Mouse (Mus musculus) hindbrain, embryonic 16.5 days (tissue): ENCODE results near the gene Mindy2. TPM values are rescaled to one million over a fixed set of nuclear protein-coding genes. Genes with fewer than 3 reads are reported as not detected.

Experiments
- ATAC-seq: fragments of 200-750 bp; cut with Nextera tagmentation; 2 replicates; pipeline ENCODE4 v1.8.0; 2017; ENCODE audit warnings: moderate TSS enrichment, moderate library complexity
- H3K27ac ChIP-seq: fragments of 300-500 bp; sonication (generic); 2 replicates; pipeline ENCODE4 v1.5.1; 2014; ENCODE audit warnings: low read depth, mild to moderate bottlenecking, control low read depth, low read length, moderate library complexity
- H3K27me3 ChIP-seq: fragments of 300-500 bp; sonication (generic); replicated peaks from 2 replicates; pipeline ENCODE4 v1.6.1; 2014; ENCODE audit warnings: low read length; ENCODE audit not compliant: control insufficient read depth, insufficient read depth
- H3K36me3 ChIP-seq: fragments of 300-500 bp; sonication (generic); 2 replicates; pipeline ENCODE4 v1.6.1; 2014; ENCODE audit warnings: mild to moderate bottlenecking, low read length, moderate library complexity, mixed read lengths; ENCODE audit not compliant: control insufficient read depth, insufficient read depth
- H3K4me1 ChIP-seq: fragments of 300-500 bp; sonication (generic); 2 replicates; pipeline ENCODE4 v1.6.1; 2014; ENCODE audit warnings: low read depth, low read length; ENCODE audit not compliant: control insufficient read depth, insufficient read depth
- H3K4me2 ChIP-seq: fragments of 300-500 bp; sonication (generic); 2 replicates; pipeline ENCODE4 v1.6.1; 2014; ENCODE audit warnings: mild to moderate bottlenecking, low read length, control low read depth, moderate library complexity
- H3K4me3 ChIP-seq: fragments of 300-500 bp; sonication (generic); 2 replicates; pipeline ENCODE4 v1.5.1; 2014; ENCODE audit warnings: mild to moderate bottlenecking, low read length, control low read depth, moderate library complexity
- H3K9ac ChIP-seq: fragments of 300-500 bp; sonication (generic); 2 replicates; pipeline ENCODE4 v1.6.1; 2014; ENCODE audit warnings: low read depth, mild to moderate bottlenecking, control low read depth, low read length, moderate library complexity
- H3K9me3 ChIP-seq: fragments of 300-500 bp; sonication (generic); 2 replicates; pipeline ENCODE4 v1.6.1; 2014; ENCODE audit warnings: mild to moderate bottlenecking, low read length, moderate library complexity; ENCODE audit not compliant: control insufficient read depth
- WGBS: fragments of 180-500 bp; shearing (Covaris S2); extraction: QIAGEN DNeasy Blood & Tissue Kit; methylation state at CpG from one replicate; pipeline ENCODE4 v1.1.7; 2014; 5-methylcytosine and 5-hydroxymethylcytosine counted together
- polyA plus RNA-seq: library from polyadenylated mRNA; unstranded; fragments of >200 nt; fragmentation: Nextera tagmentation; extraction: Ambion mirVana; gene quantifications from 2 replicates; pipeline ENCODE4 v1.2.1, GENCODE M21; 2015

Gene Mindy2
- polyA plus RNA-seq, 1 experiment from 2014 or later = 22.2 TPM

GRCm38 (mm10) chr9:70688301-70688968 lies 31.5 kb upstream of the Mindy2 start:
- 90% methylated on average over 2 of the region's 2 CpGs for WGBS

DNA sequence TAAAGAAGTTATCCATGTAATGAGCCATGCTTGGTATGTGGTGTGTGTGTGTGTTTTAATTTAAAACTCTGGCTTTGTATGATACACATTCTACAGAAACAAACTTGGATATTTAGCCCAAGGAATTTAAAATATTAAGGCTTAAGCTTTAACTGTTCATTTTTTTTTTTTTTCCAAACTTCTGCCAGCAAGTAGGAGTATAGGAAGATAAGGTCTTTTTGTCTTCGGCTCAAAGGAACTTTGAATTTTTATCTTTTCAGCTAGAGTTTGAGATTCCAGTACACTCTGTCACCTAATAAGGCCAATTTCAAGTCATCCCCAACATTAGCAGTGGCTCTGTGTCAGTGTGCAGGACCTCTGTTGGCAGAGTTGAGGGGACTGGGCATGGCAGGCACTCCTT lies 25.2 kb upstream of the Mindy2 start:
- Histone ChIP-seq H3K27me3 (no peaks in the 10 kb centered on the region), H3K4me1 (peaks cover 10% of the 10 kb centered on the region), H3K4me3 (no peak overlapping the region), H3K27ac (no peak overlapping the region), H3K9me3 (no peaks in the 10 kb centered on the region), H3K4me2 (no peak overlapping the region), H3K9ac (no peak overlapping the region), H3K36me3 (no peaks in the 10 kb centered on the region)
- no peak for ATAC-seq
- WGBS = 84% methylated on average over 1 of the region's 1 CpGs

More at GRCm38 (mm10) chr9:70688301-70688968, 31.5 kb upstream of the Mindy2 start:
- Histone ChIP-seq H3K9me3 (no peaks in the 10 kb centered on the region), H3K4me1 (no peaks in the 10 kb centered on the region), H3K27ac (no peak overlapping the region), H3K36me3 (no peaks in the 10 kb centered on the region), H3K4me2 (no peak overlapping the region), H3K27me3 (no peaks in the 10 kb centered on the region), H3K9ac (no peak overlapping the region), H3K4me3 (no peak overlapping the region)
- ATAC-seq = no peak

DNA sequence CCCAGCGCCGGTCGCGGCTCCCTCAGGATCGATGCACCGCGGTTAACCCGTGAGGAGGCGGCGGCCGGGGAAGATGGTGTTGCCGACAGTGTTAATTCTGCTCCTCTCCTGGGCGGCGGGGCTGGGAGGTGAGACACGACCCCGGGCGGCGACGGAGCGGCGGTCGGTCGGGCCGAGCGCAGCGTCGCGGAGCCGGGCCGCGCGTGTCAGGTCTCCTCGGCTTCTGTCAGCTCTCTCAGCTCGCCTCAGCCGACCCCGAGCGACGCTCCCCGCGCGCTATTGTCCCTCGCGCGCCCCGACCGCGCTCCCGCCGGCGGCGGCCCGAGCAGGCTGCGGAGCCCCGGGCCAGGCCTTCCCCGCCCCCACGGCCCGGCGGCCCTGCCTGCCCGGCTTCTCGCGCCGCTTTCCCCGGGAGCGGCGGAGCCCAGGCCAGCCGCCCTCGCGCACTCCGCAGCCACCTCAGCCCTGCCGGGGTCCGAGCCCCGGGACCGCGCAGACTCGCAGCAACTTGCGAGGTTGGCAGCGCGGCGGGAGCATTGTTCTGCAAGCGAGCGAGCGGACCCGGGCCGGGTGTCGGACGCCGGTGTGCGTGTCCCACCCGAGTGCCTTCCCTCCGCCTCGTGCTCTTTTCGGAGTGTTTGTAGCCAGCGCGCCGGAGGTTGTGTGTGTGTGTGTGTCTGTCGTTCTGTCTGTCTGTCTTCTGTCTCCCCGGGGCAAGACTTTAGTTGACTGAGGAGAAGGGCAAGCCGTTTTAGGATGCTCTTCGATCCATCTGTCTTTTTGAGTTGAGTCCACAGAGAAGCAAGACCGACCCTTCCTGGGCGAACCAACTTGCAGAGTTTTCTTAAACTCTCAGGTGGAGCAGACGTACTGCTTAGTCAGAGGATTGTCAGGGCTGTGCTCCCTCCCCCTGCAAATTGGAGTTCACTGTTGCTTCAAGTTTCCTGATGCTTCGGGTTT lies 22.4 kb upstream of the Mindy2 start:
- H3K27ac ChIP-seq = peak overlapping the region; percentile 98
- H3K9ac ChIP-seq = peak overlapping the region; percentile 93
- H3K4me3 ChIP-seq = peak overlapping the region; percentile 98
- under 1% methylated on average over 82 of the region's 103 CpGs for WGBS
- peak overlapping the region; percentile 71 for H3K4me2 ChIP-seq
- no peaks in the 10 kb centered on the region for H3K27me3 ChIP-seq
- no peaks in the 10 kb centered on the region for H3K36me3 ChIP-seq
- no peak; the same call in 1 of the 2 replicates for ATAC-seq
- H3K9me3 ChIP-seq = no peaks in the 10 kb centered on the region; the same call in 1 of the 2 replicates
- peaks cover 10% of the 10 kb centered on the region for H3K4me1 ChIP-seq

DNA sequence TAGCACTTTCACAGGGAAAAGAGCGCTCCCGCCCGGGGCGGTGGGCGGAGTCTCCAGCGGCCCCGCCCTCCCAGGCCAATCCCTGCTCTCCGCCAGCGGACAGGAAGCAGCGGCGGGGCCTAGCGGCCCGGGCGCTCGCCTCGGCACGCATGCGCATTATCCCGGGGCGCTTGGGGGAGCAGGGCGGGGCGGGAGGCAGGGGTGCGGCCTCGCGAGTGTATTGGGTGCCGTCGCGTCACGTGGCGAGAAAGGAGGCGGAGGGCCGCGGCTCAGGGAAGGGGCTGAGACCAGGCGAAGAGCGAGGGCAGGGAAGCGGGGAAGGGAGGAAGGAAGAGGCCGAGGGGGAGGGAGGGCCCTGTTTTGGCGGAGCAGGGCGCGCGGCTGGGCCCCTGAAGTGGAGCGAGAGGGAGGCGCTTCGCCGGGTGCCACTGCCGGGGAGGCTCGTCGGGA lies 21.7 kb upstream of the Mindy2 start, which contains the start of gene Adam10:
Gene Adam10, plus strand, starts transcription at position 316 of the 450 bp plus-strand sequence.
- Histone ChIP-seq H3K9ac (peak within 1 kb of the TSS; percentile 93), H3K9me3 (no peaks in the 10 kb centered on the region; the same call in 1 of the 2 replicates), H3K4me2 (peak within 1 kb of the TSS; percentile 71), H3K4me3 (peak within 1 kb of the TSS; percentile 98), H3K4me1 (peaks cover 10% of the 10 kb centered on the region), H3K27ac (peak within 1 kb of the TSS; percentile 98), H3K27me3 (no peaks in the 10 kb centered on the region), H3K36me3 (no peaks in the 10 kb centered on the region)
- WGBS = under 1% methylated on average over 46 of the region's 48 CpGs
- peak; percentile 99 for ATAC-seq

- WGBS = 92% methylated on average over 5 of the region's 5 CpGs
- Histone ChIP-seq H3K9me3 (no peaks in the 10 kb centered on the region; the same call in 1 of the 2 replicates), H3K27me3 (no peaks in the 10 kb centered on the region), H3K4me1 (peaks cover 3% of the 10 kb centered on the region), H3K4me3 (no peak overlapping the region), H3K36me3 (no peaks in the 10 kb centered on the region), H3K9ac (no peak overlapping the region), H3K27ac (no peak overlapping the region), H3K4me2 (no peak overlapping the region)
- ATAC-seq = no peak
Observed at GRCm38 (mm10) chr9:70675961-70676360, 19.0 kb upstream of the Mindy2 start.

DNA sequence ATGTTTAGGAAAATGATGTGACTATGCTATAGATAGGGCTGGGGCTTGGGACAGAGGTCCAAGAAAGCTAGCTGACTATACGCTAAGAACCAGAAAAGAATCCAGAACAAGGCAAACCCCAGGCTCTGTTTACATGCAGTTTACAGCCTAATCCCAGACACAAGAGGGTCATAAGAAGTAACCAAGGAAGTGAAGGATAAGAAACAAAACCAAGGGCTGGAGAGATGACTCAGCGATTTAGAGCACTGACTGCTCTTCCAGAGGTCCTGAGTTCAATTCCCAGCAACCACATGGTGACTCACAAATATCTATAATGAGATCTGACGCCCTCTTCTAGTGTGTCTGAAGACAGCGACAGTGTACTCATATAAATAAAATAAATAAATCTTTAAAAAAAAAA lies 18.1 kb upstream of the Mindy2 start:
- Histone ChIP-seq H3K27me3 (no peaks in the 10 kb centered on the region), H3K9me3 (no peaks in the 10 kb centered on the region; the same call in 1 of the 2 replicates), H3K4me2 (no peak overlapping the region), H3K36me3 (no peaks in the 10 kb centered on the region), H3K4me3 (no peak overlapping the region), H3K27ac (no peak overlapping the region), H3K9ac (no peak overlapping the region), H3K4me1 (no peaks in the 10 kb centered on the region)
- 79% methylated on average over 4 of the region's 4 CpGs for WGBS
- no peak for ATAC-seq

DNA sequence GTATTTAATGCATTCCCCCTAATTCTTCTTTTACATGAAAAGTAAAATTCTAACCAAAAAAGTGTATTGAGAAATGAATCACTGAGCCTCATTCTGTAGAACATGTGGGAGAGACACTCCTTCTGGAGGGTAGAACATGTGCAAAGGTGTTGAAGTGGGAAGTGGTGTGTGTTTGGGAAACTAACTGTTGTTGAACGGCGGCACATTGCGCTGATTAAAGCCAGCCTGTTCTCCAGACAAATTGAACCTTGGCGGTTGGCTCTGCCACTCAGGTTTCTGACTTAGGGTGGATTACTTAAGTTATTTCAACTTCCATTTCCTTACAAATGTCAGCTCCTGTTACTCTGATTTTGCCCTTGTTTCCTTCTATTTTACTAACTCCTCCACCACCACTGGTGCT lies 16.7 kb upstream of the Mindy2 start:
- 94% methylated on average over 4 of the region's 4 CpGs for WGBS
- Histone ChIP-seq H3K27ac (no peak overlapping the region), H3K4me2 (no peak overlapping the region), H3K9me3 (no peaks in the 10 kb centered on the region; the same call in 1 of the 2 replicates), H3K27me3 (no peaks in the 10 kb centered on the region), H3K36me3 (no peaks in the 10 kb centered on the region), H3K4me1 (no peaks in the 10 kb centered on the region), H3K4me3 (no peak overlapping the region), H3K9ac (no peak overlapping the region)
- ATAC-seq = no peak

DNA sequence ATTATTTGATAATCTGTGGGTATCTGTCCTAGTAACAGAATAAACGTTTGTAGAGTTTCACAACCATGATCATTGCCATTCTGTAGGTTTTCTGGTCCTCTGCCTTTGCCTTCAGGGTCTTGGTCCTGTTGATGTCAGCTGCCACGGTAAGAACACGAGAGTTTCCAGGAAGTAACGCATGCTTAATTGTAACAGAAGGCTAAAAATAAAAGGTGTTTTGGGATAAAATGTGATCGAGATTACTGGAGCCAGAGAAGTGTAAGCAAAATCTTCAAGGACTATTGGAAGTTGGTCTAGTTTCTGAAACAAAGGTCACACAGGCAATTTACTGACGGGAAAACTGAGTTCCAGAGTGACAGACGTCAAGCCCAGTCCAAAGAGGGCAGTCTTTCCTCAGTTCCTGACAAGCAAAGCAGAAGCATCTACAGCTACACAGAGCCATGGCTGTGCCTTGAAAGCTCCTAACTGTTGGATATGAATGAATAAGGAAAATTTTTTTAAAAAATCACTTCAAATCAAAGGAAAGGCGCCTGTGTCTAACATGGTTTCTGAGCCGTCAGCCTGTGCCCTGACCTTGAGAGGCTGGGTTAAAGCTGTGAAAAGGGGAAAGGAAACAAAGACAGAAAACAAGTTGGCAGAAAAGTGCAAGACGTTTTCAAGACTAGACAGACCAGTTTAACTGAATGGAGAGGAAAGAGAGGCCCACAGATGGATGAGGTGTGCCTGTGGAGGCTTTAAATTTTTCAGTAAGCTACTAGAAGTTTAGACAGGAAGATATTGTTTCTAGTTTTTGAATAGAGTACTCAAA lies 15.0 kb upstream of the Mindy2 start:
- Histone ChIP-seq H3K4me3 (no peak overlapping the region), H3K9ac (no peak overlapping the region)

More for the DNA sequence above, 15.0 kb upstream of the Mindy2 start:
- no peak overlapping the region for H3K27ac ChIP-seq
- 54% methylated on average over 10 of the region's 10 CpGs for whole genome bisulfite sequencing
- no peak overlapping the region for H3K4me2 ChIP-seq
- ATAC-seq = no peak
- H3K27me3 ChIP-seq = no peaks in the 10 kb centered on the region
- no peaks in the 10 kb centered on the region for H3K36me3 ChIP-seq
- H3K9me3 ChIP-seq = no peaks in the 10 kb centered on the region; the same call in 1 of the 2 replicates
- H3K4me1 ChIP-seq = no peaks in the 10 kb centered on the region
